Mouse (Mus musculus) brain, embryonic 14.5 days (tissue): ENCODE measurements at regions not wholly inside any gene's neighbourhood (a gene's known extent, or its start where the extent isn't known, plus 50 kb on each side); places are given as distances from the start of the nearest gene placed in this dataset.

ENCODE experiments used
- DNase-seq: peaks from one replicate; pipeline ENCODE4 v3.0.0-alpha.2; 2011; ENCODE audit warnings: low read depth
- CTCF ChIP-seq: fragments of 200-500 bp; IDR thresholded peaks from 2 replicates; pipeline ENCODE4 v1.5.1; 2012; ENCODE audit warnings: inconsistent platforms, mild to moderate bottlenecking, moderate library complexity, borderline replicate concordance; ENCODE audit not compliant: insufficient read depth, insufficient read length; ENCODE audit errors: extremely low read depth
- POLR2A ChIP-seq: fragments of 200-500 bp; IDR thresholded peaks from 2 replicates; pipeline ENCODE4 v1.6.1; 2012; ENCODE audit warnings: mild to moderate bottlenecking, inconsistent platforms, borderline replicate concordance; ENCODE audit not compliant: poor library complexity, insufficient read depth, insufficient read length, severe bottlenecking; ENCODE audit errors: extremely low read depth

- DNase-seq, result peak; percentile 95
- no peak for TF ChIP-seq CTCF
- TF ChIP-seq POLR2A, result no peak
Measured at GRCm38 (mm10) chr6:31011407-31012020, 52.6 kb upstream of the Klf14 start.

GRCm38 (mm10) chr6:31016566-31016965 is 57.7 kb upstream of the Klf14 start:
- TF ChIP-seq CTCF (no peak), POLR2A (no peak)
- no peak for DNase-seq

- no peak for DNase-seq
- TF ChIP-seq POLR2A, result no peak
- TF ChIP-seq CTCF, result no peak
Measured at GRCm38 (mm10) chr6:31021776-31022175, 62.9 kb upstream of the Klf14 start.

GRCm38 (mm10) chr6:31029777-31030176 is 70.9 kb upstream of the Klf14 start:
- TF ChIP-seq CTCF (no peak), POLR2A (no peak)
- DNase-seq, result peak; percentile 81

- TF ChIP-seq CTCF (no peak), POLR2A (no peak)
- no peak for DNase-seq
Measured at GRCm38 (mm10) chr6:31031022-31031421, 72.1 kb upstream of the Klf14 start.

GRCm38 (mm10) chr6:31032147-31032546 is 73.3 kb upstream of the Klf14 start:
- no peak for DNase-seq

DNA sequence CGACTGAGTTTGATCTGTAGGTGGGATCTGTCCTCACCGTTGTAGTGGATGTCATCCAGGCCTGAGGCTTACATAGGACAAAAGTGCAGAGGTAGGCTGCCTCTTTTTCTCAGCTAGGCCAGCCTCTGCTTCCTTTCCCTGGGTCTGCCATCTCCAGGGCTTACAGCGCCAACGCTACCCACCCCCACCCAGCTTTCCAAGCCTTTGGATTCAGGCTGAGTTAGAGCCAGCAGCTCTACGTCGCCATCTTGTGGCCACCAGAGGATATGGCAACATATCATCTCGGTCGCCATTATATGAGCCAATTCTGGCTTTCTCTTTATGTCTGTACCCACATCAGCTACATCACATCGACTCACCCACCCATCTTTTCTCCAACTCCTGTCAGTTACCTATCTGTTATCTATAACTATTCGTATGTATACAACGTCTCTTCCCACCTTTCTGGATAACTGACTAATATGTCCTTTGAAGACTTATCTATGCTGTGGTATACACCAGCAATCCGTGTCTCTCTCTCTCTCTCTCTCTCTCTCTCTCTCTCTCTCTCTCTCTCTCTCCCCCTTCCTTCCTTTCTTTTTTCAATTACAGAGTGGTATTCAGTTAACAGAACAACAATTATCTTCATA is 74.2 kb upstream of the Klf14 start:
- peak; percentile 94 for DNase-seq
- TF ChIP-seq POLR2A (no peak), CTCF (peak; percentile 96)

More at GRCm38 (mm10) chr6:31032147-31032546, 73.3 kb upstream of the Klf14 start:
- TF ChIP-seq POLR2A, result no peak

DNA sequence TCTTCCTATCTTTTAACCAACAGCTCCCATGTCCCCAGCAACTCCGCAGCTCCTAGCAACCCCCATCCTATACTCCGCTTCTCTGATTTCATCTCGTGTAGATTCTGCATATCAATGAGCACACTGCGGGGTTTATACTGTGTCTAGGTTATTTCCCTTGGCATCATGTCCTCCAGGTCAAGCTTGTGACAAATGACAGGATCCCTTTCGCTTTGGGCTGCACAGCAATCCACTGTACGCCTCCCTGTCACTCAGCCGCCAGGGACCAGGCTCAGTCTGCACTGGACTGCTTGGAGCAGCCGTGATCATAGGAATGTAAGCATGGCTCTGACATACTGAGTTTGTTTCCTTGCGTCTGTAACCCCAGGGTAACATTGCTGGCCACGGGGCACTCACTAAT is 75.9 kb upstream of the Klf14 start:
- TF ChIP-seq POLR2A, result no peak
- TF ChIP-seq CTCF, result no peak

GRCm38 (mm10) chr6:31037801-31038395 is 79.0 kb upstream of the Klf14 start:
- peak; percentile 62 for DNase-seq

More for the DNA sequence above, 75.9 kb upstream of the Klf14 start:
- peak; percentile 27 for DNase-seq

GRCm38 (mm10) chr6:31038445-31038844 is 79.6 kb upstream of the Klf14 start:
- peak; percentile 61; the same call in 1 of the 2 replicates for TF ChIP-seq CTCF
- DNase-seq, result peak; percentile 90

More at GRCm38 (mm10) chr6:31037801-31038395, 79.0 kb upstream of the Klf14 start:
- TF ChIP-seq CTCF, result no peak
- TF ChIP-seq POLR2A, result no peak

GRCm38 (mm10) chr6:31039485-31039884 is 80.6 kb upstream of the Klf14 start:
- DNase-seq, result no peak
- TF ChIP-seq POLR2A (no peak), CTCF (no peak)

DNA sequence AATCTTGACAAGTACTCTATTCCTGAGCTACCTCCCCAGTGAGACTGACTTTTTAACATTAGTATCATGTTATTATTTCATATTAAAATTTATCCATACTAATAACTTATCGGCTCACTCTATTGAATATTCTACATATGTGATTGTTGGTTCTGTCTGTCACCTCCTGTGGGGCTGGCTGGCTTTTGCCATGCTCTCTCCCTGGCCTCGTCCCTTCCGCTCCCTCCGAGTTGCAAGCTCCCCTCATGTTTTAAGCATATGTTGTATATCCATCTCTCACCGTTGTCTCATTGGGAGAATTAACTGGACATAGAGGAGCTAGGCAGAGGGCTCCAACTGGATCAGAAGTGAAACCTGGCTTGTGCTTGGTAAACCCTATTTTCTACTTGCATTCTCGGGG is 81.9 kb upstream of the Klf14 start:
- TF ChIP-seq POLR2A (no peak), CTCF (no peak)
- no peak for DNase-seq
